8 mouse cellular contexts compared by ENCODE assay signal in the genomic region with DNA sequence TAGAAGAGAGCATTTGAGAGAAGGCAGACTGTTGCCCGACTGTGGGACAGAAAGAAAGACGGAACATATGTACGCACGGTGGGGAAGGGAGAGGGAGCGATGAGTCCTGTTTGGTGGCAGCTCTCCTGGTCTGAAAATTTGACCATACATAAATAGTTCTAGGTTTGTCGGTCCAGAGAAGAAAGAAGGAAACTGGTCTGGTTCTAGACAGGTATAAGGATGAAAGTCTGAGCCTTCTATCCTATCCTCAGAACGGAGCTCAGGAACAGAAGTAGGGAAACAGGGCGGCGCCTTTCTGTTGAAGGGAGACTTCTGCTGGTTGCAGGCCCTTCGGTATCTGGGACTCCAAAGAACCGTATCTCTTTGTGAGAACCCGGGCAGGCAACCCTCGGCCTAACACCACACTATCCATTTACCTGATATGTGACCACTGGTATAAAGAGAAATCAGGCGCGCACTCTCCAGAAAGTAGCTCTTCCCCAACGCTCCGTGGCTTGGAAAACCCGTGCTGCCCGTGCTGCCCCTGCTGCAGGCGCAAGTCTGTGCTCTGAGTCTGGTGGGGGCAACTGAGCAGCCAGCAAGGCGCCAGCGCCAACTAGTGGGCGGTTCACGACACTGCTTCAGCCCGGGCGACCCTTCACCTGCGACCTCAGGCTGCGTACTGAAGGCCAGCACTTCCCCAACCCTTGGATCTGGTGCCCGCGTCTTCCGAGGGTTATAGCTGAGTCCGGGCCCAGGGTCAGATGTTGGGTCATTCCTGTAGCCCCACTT. TPM values are rescaled to one million over a fixed set of nuclear protein-coding genes. Genes with fewer than 3 reads are reported as not detected.
DNase-seq lines count a peak whose midpoint lies in the region; ATAC-seq and TF ChIP-seq lines count a peak whose summit lies in the region.

No protein-coding gene starts in this region.

- H3K9ac ChIP-seq in midbrain, embryonic 16.5 days (ENCODE audit: low read depth, low read length) = no peak overlapping the region
- H3K9ac ChIP-seq in limb, embryonic 14.5 days (ENCODE audit: low read depth, low read length, severe bottlenecking) = no peak overlapping the region

- 2% methylated on average over 32 of the region's 32 CpGs for WGBS in midbrain, embryonic 10.5 days
- 2% methylated on average over 32 of the region's 32 CpGs for WGBS in midbrain, embryonic 16.5 days
- WGBS in limb, embryonic 14.5 days = 9% methylated on average over 32 of the region's 32 CpGs

- no peak for TF ChIP-seq POLR2A in limb, embryonic 14.5 days (IDR thresholded peaks at IDR 0.05; ENCODE audit: borderline replicate concordance, extremely low read depth, insufficient read depth, insufficient read length)

- peak; percentile 85 for DNase-seq in midbrain, embryonic 10.5 days (ENCODE audit: low spot score)
- DNase-seq in cerebellum, postnatal 14 days = peak; percentile 87 to 90
- DNase-seq in gastrocnemius, postnatal 10 days = peak; percentile 73
- DNase-seq in kidney, adult 18-20 months = peak; percentile 70
- DNase-seq in limb, embryonic 14.5 days (ENCODE audit: low spot score) = peak; percentile 52
- peak; percentile 81 for DNase-seq in testis, postnatal 10 days (ENCODE audit: low spot score)

- H3K4me2 ChIP-seq in midbrain, embryonic 16.5 days (ENCODE audit: low read length) = no peak overlapping the region
- H3K4me2 ChIP-seq in limb, embryonic 14.5 days (replicated peaks; ENCODE audit: low read depth, low read length, severe bottlenecking) = peak overlapping the region; percentile 13

- H3K36me3 ChIP-seq in midbrain, embryonic 10.5 days = no peaks in the 10 kb centered on the region
- H3K36me3 ChIP-seq in midbrain, embryonic 16.5 days (ENCODE audit: control insufficient read depth, insufficient read depth, low read length) = no peaks in the 10 kb centered on the region
- H3K36me3 ChIP-seq in limb, embryonic 14.5 days (ENCODE audit: control insufficient read depth, insufficient read depth, low read length) = no peaks in the 10 kb centered on the region

- peaks cover 30% of the 10 kb centered on the region for H3K4me1 ChIP-seq in midbrain, embryonic 10.5 days
- peaks cover 4% of the 10 kb centered on the region; the same call in 1 of the 2 replicates for H3K4me1 ChIP-seq in midbrain, embryonic 16.5 days (ENCODE audit: control insufficient read depth, insufficient read depth, low read length)
- H3K4me1 ChIP-seq in limb, embryonic 14.5 days (ENCODE audit: control insufficient read depth, insufficient read depth, low read length) = peaks cover 43% of the 10 kb centered on the region

- no peak overlapping the region for H3K27ac ChIP-seq in midbrain, embryonic 10.5 days (replicated peaks)
- H3K27ac ChIP-seq in midbrain, embryonic 16.5 days (ENCODE audit: low read length) = no peak overlapping the region
- H3K27ac ChIP-seq in limb, embryonic 14.5 days (replicated peaks; ENCODE audit: low read depth, low read length) = no peak overlapping the region

- H3K4me3 ChIP-seq in midbrain, embryonic 10.5 days = peak overlapping the region; percentile 20; the same call in 1 of the 2 replicates
- no peak overlapping the region for H3K4me3 ChIP-seq in midbrain, embryonic 16.5 days (ENCODE audit: low read depth, low read length)
- peak overlapping the region; percentile 6; the same call in 1 of the 2 replicates for H3K4me3 ChIP-seq in limb, embryonic 14.5 days (replicated peaks; ENCODE audit: low read length)

- peaks cover 100% of the 10 kb centered on the region for H3K27me3 ChIP-seq in midbrain, embryonic 10.5 days (ENCODE audit: low read depth, poor library complexity, severe bottlenecking)
- H3K27me3 ChIP-seq in midbrain, embryonic 16.5 days (ENCODE audit: control insufficient read depth, insufficient read depth, low read depth, low read length) = peaks cover 73% of the 10 kb centered on the region
- H3K27me3 ChIP-seq in limb, embryonic 14.5 days (ENCODE audit: control insufficient read depth, insufficient read depth, low read length) = peaks cover 84% of the 10 kb centered on the region

- H3K9me3 ChIP-seq in midbrain, embryonic 10.5 days (replicated peaks) = no peaks in the 10 kb centered on the region
- H3K9me3 ChIP-seq in midbrain, embryonic 16.5 days (replicated peaks; ENCODE audit: control insufficient read depth, low read length, poor library complexity, severe bottlenecking) = no peaks in the 10 kb centered on the region
- H3K9me3 ChIP-seq in limb, embryonic 14.5 days (ENCODE audit: control insufficient read depth, low read length) = no peaks in the 10 kb centered on the region

- ATAC-seq in midbrain, embryonic 16.5 days = no peak
- ATAC-seq in limb, embryonic 14.5 days (ENCODE audit: low FRiP score, low read depth) = no peak
- ATAC-seq in monocyte, adult 5-6 weeks (replicated peaks; ENCODE audit: insufficient number of reproducible peaks, low FRiP score, low TSS enrichment, poor library complexity, severe bottlenecking) = peak; percentile 60

RNA-seq across cellular contexts. Expression of gene Runx3, which starts 29.8 kb away (rescaled TPM):
- polyA plus RNA-seq in midbrain, embryonic 10.5 days (2016; fragmentation: Nextera tagmentation; extraction: Ambion mirVana) = 0.04 TPM in 2 replicates
- polyA plus RNA-seq in midbrain, embryonic 16.5 days (2015; fragmentation: Nextera tagmentation; extraction: Ambion mirVana) = not detected in 2 replicates
- total RNA-seq in gastrocnemius, postnatal 10 days (2021) = 1 to 10 TPM in 1 of 2 experiments, under 1 TPM in 1; 0.23 to 1.2 TPM
- polyA plus RNA-seq in limb, embryonic 14.5 days (2012; rRNA removed) = 11.1 and 18.3 TPM in 2 replicates
- polyA plus RNA-seq in limb, embryonic 14.5 days (2014; fragmentation: Nextera tagmentation; extraction: Ambion mirVana) = 6.3 and 7.7 TPM in 2 replicates
- total RNA-seq in monocyte, adult 5-6 weeks (2017) = 9.8 to 41.3 TPM (median 12.1 TPM) in 3 replicates
